Mouse (Mus musculus): ENCODE data around the gene Ufm1. TPM values are rescaled to one million over a fixed set of nuclear protein-coding genes. Genes with fewer than 3 reads are reported as not detected.

Gene Ufm1
- polyA plus RNA-seq (2012; rRNA removed), result 44.4 and 50.2 TPM in 2 replicates

DNA sequence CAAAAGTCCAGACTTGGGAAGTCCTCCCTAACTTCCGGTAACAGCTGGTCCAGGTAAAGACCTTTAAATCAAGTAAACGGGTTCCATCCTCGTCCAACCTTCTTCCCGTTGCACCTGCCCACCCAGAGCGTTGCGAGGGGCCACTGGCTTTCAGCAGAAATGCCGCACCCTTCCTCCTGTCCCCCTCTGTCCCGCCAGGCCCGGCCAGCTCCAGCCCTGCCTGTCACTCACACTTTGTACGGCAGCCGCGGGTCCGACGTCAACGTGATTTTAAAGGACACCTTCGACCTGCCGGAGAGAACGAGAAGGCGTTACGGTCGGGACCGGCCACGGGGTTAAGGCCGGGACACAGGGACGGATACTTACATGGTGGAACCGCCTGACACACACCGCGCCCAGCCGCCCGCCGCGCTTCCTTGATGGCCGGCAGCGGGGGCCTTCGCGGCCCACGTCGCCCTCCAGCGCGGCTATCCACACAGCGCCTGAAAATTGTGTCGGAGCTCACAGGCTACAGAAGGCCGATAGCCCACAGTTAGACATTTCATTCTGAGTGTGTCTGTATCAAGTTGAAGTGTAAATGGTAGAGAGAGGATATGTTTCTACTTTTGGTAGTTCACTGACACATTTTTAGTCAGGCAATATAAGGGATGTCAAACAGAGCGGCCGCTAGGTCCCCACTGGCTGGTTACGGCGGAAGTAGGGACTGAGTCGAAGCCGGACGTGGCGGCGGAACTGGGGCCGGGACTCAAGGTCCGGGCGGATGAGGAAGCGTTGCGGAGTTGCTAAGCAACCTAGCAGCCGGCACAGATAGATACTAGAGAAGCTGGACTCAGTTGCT is at the start of gene Ufm1:
TSS of gene Ufm1 (minus strand) at position 448 of the 838 bp plus-strand sequence.
- peak within 1 kb of the TSS; percentile 41; the same call in 1 of the 2 replicates for H3K27ac ChIP-seq (ENCODE audit: insufficient read depth, low read length)
- H3K4me3 ChIP-seq (replicated peaks; ENCODE audit: insufficient read depth, low read depth, low read length), result peak within 1 kb of the TSS; percentile 95
- WGBS, result under 1% methylated on average over 58 of the region's 58 CpGs
- H3K4me1 ChIP-seq (ENCODE audit: control insufficient read depth, insufficient read depth, low read length), result peaks cover 5% of the 10 kb centered on the region
- DNase-seq, result peak; percentile 91 to 95
- peak; percentile 26; the same call in 1 of the 2 replicates for TF ChIP-seq POLR2A (IDR thresholded peaks at IDR 0.05; ENCODE audit: borderline replicate concordance, insufficient read depth, low read length)
- TF ChIP-seq CTCF (IDR thresholded peaks at IDR 0.05; ENCODE audit: borderline replicate concordance, insufficient read depth, low read depth, low read length), result no peak
- H3K27me3 ChIP-seq (ENCODE audit: control insufficient read depth, insufficient read depth, low read length), result no peaks in the 10 kb centered on the region

DNA sequence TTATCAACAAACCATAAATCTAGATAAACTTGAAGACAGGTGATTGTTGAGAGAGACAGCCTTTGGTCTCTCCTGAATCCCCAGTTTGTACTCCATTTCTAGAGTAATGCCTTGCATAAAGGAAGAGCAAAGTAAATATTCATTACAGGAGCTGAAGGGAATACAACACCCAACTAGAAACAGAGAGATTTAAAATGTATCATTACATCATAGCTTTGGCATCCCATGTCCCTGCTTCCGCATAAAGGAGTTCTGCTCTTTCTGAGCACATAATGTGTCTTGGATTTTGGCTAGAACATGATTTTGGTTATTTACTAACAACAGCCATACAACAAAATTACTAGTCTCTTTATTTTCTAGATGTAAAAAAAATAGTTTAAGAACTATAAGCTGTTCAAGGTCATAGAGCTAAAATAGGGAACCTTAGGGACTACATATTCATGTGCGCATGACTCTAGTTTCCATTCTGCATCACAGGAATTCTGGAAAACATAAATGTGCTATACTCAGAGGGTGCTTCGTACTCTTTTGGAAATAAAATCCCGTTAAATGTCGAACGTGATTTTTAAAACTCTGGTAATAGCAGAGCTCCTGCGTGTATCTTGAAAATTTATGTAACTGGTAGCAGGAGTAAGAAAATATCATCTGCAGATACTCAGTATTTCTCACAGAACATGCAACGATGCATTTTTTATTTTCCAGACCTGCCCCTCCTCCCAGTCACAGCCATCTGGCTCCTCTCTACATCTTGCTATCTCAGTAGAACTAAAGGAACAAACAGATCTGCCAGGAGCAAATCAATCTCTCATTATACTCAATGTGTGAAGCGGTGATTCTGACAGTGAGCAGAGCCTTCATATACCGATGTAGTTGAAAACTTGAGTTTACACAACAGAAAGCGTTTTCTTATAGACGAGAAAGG is 27.2 kb upstream of the Ufm1 start:
- H3K4me1 ChIP-seq (ENCODE audit: control insufficient read depth, insufficient read depth, low read length), result no peaks in the 10 kb centered on the region
- H3K27ac ChIP-seq (ENCODE audit: insufficient read depth, low read length), result no peak overlapping the region
- no peak for DNase-seq
- TF ChIP-seq CTCF (IDR thresholded peaks at IDR 0.05; ENCODE audit: borderline replicate concordance, insufficient read depth, low read depth, low read length) (no peak), POLR2A (IDR thresholded peaks at IDR 0.05; ENCODE audit: borderline replicate concordance, insufficient read depth, low read length) (no peak)
- WGBS, result 82% methylated on average over 12 of the region's 12 CpGs
- H3K4me3 ChIP-seq (replicated peaks; ENCODE audit: insufficient read depth, low read depth, low read length), result no peak overlapping the region
- H3K27me3 ChIP-seq (ENCODE audit: control insufficient read depth, insufficient read depth, low read length), result no peaks in the 10 kb centered on the region

DNA sequence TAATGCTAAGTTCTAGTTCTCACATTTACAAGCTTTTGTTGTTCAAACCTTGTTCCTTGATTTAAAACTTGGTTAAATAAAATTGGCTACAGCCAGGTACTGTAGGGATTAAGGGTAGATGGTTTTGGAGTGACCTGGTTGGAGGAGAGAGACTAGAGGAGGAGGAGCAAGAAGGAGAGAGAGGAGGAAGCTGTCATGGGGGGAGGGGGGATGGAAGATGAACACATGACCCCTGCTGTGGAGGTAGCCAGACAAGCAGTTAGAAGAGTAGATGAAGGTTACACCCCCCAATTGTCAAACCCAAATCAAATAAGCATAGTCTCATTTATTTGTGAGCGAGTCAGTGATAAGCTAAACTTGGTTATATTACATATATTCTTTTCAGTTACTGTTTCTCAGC is 8.0 kb upstream of the Ufm1 start:
- TF ChIP-seq POLR2A (IDR thresholded peaks at IDR 0.05; ENCODE audit: borderline replicate concordance, insufficient read depth, low read length) (no peak), CTCF (IDR thresholded peaks at IDR 0.05; ENCODE audit: borderline replicate concordance, insufficient read depth, low read depth, low read length) (no peak)
- 80% methylated on average over 1 of the region's 1 CpGs for WGBS
- DNase-seq, result no peak

GRCm38 (mm10) chr3:53870482-53870881 is 6.9 kb upstream of the Ufm1 start:
- 83% methylated on average over 6 of the region's 6 CpGs for WGBS

More for the DNA sequence above, 8.0 kb upstream of the Ufm1 start:
- H3K27me3 ChIP-seq (ENCODE audit: control insufficient read depth, insufficient read depth, low read length), result no peaks in the 10 kb centered on the region
- no peak overlapping the region for H3K4me3 ChIP-seq (replicated peaks; ENCODE audit: insufficient read depth, low read depth, low read length)
- no peaks in the 10 kb centered on the region for H3K4me1 ChIP-seq (ENCODE audit: control insufficient read depth, insufficient read depth, low read length)
- H3K27ac ChIP-seq (ENCODE audit: insufficient read depth, low read length), result no peak overlapping the region

GRCm38 (mm10) chr3:53869263-53869662 is 5.6 kb upstream of the Ufm1 start:
- H3K4me3 ChIP-seq (replicated peaks; ENCODE audit: insufficient read depth, low read depth, low read length), result no peak overlapping the region
- H3K27me3 ChIP-seq (ENCODE audit: control insufficient read depth, insufficient read depth, low read length), result no peaks in the 10 kb centered on the region
- no peak overlapping the region for H3K27ac ChIP-seq (ENCODE audit: insufficient read depth, low read length)
- H3K4me1 ChIP-seq (ENCODE audit: control insufficient read depth, insufficient read depth, low read length), result peaks cover 3% of the 10 kb centered on the region; the same call in 1 of the 2 replicates
- WGBS, result 3% methylated on average over 1 of the region's 1 CpGs
- TF ChIP-seq CTCF (IDR thresholded peaks at IDR 0.05; ENCODE audit: borderline replicate concordance, insufficient read depth, low read depth, low read length), result no peak
- no peak for TF ChIP-seq POLR2A (IDR thresholded peaks at IDR 0.05; ENCODE audit: borderline replicate concordance, insufficient read depth, low read length)
- DNase-seq, result no peak

More at GRCm38 (mm10) chr3:53870482-53870881, 6.9 kb upstream of the Ufm1 start:
- TF ChIP-seq CTCF (IDR thresholded peaks at IDR 0.05; ENCODE audit: borderline replicate concordance, insufficient read depth, low read depth, low read length), result no peak
- no peak for TF ChIP-seq POLR2A (IDR thresholded peaks at IDR 0.05; ENCODE audit: borderline replicate concordance, insufficient read depth, low read length)
- no peak overlapping the region for H3K27ac ChIP-seq (ENCODE audit: insufficient read depth, low read length)
- no peaks in the 10 kb centered on the region for H3K4me1 ChIP-seq (ENCODE audit: control insufficient read depth, insufficient read depth, low read length)
- no peaks in the 10 kb centered on the region for H3K27me3 ChIP-seq (ENCODE audit: control insufficient read depth, insufficient read depth, low read length)
- DNase-seq, result no peak
- no peak overlapping the region for H3K4me3 ChIP-seq (replicated peaks; ENCODE audit: insufficient read depth, low read depth, low read length)

- Histone ChIP-seq H3K27ac (ENCODE audit: insufficient read depth, low read length) (no peak overlapping the region), H3K4me3 (replicated peaks; ENCODE audit: insufficient read depth, low read depth, low read length) (no peak overlapping the region), H3K4me1 (ENCODE audit: control insufficient read depth, insufficient read depth, low read length) (peaks cover 3% of the 10 kb centered on the region; the same call in 1 of the 2 replicates), H3K27me3 (ENCODE audit: control insufficient read depth, insufficient read depth, low read length) (no peaks in the 10 kb centered on the region)
- DNase-seq, result no peak
- WGBS, result 92% methylated on average over 4 of the region's 4 CpGs
- no peak for TF ChIP-seq CTCF (IDR thresholded peaks at IDR 0.05; ENCODE audit: borderline replicate concordance, insufficient read depth, low read depth, low read length)
- TF ChIP-seq POLR2A (IDR thresholded peaks at IDR 0.05; ENCODE audit: borderline replicate concordance, insufficient read depth, low read length), result no peak
These were observed 4.6 kb upstream of the Ufm1 start for GRCm38 (mm10) chr3:53868212-53868611.

GRCm38 (mm10) chr3:53854831-53855230 is 8.8 kb downstream of the Ufm1 start:
- no peaks in the 10 kb centered on the region for H3K27me3 ChIP-seq (ENCODE audit: control insufficient read depth, insufficient read depth, low read length)
- H3K27ac ChIP-seq (ENCODE audit: insufficient read depth, low read length), result no peak overlapping the region
- H3K4me1 ChIP-seq (ENCODE audit: control insufficient read depth, insufficient read depth, low read length), result no peaks in the 10 kb centered on the region
- DNase-seq, result no peak
- H3K4me3 ChIP-seq (replicated peaks; ENCODE audit: insufficient read depth, low read depth, low read length), result no peak overlapping the region
- WGBS, result 88% methylated on average over 3 of the region's 3 CpGs
- TF ChIP-seq CTCF (IDR thresholded peaks at IDR 0.05; ENCODE audit: borderline replicate concordance, insufficient read depth, low read depth, low read length) (no peak), POLR2A (IDR thresholded peaks at IDR 0.05; ENCODE audit: borderline replicate concordance, insufficient read depth, low read length) (no peak)

All from cerebellum, adult 2 months (tissue).